Mouse (Mus musculus) limb, embryonic 15.5 days (tissue): ENCODE data around the gene Naa25. TPM values are rescaled to one million over a fixed set of nuclear protein-coding genes. Genes with fewer than 3 reads are reported as not detected.

ENCODE experiments used
- ATAC-seq: fragments of 200-750 bp; cut with Nextera tagmentation; 2 replicates; pipeline ENCODE4 v1.8.0; 2017; ENCODE audit warnings: low read depth, moderate TSS enrichment; ENCODE audit not compliant: insufficient number of reproducible peaks, low FRiP score, low TSS enrichment
- H3K27ac ChIP-seq: fragments of 300-500 bp; sonication (generic); 2 replicates; pipeline ENCODE4 v1.5.1; 2015; ENCODE audit warnings: moderate library complexity, mild to moderate bottlenecking, inconsistent platforms
- H3K27me3 ChIP-seq: fragments of 300-500 bp; sonication (generic); 2 replicates; pipeline ENCODE4 v1.6.1; 2015; ENCODE audit warnings: inconsistent platforms
- H3K36me3 ChIP-seq: fragments of 300-500 bp; sonication (generic); 2 replicates; pipeline ENCODE4 v1.6.1; 2015; ENCODE audit warnings: inconsistent platforms
- H3K4me1 ChIP-seq: fragments of 300-500 bp; sonication (generic); 2 replicates; pipeline ENCODE4 v1.6.1; 2015; ENCODE audit warnings: inconsistent platforms
- H3K4me2 ChIP-seq: fragments of 300-500 bp; sonication (generic); 2 replicates; pipeline ENCODE4 v1.6.1; 2015; ENCODE audit warnings: mild to moderate bottlenecking, inconsistent platforms
- H3K4me3 ChIP-seq: fragments of 300-500 bp; sonication (generic); 2 replicates; pipeline ENCODE4 v1.5.1; 2015; ENCODE audit warnings: mild to moderate bottlenecking, inconsistent platforms
- H3K9ac ChIP-seq: fragments of 300-500 bp; sonication (generic); 2 replicates; pipeline ENCODE4 v1.6.1; 2015; ENCODE audit warnings: inconsistent platforms
- H3K9me3 ChIP-seq: fragments of 300-500 bp; sonication (generic); 2 replicates; pipeline ENCODE4 v1.6.1; 2016; ENCODE audit warnings: inconsistent platforms
- WGBS: fragments of 180-500 bp; shearing (Covaris S2); methylation state at CpG from one replicate; pipeline ENCODE4 v1.1.7; 2015; 5-methylcytosine and 5-hydroxymethylcytosine counted together
- polyA plus RNA-seq: library from polyadenylated mRNA; unstranded; fragments of >200 nt; fragmentation: Nextera tagmentation; extraction: Ambion mirVana; gene quantifications from 2 replicates; pipeline ENCODE4 v1.2.1, GENCODE M21; 2015

Naa25 gene
- polyA plus RNA-seq, 1 experiment from 2014 or later: 42.1 TPM

- no peak for ATAC-seq
- Histone ChIP-seq H3K4me3 (no peak overlapping the region), H3K9ac (no peak overlapping the region), H3K9me3 (no peaks in the 10 kb centered on the region), H3K4me2 (no peak overlapping the region), H3K4me1 (no peaks in the 10 kb centered on the region), H3K36me3 (peaks cover 93% of the 10 kb centered on the region), H3K27me3 (no peaks in the 10 kb centered on the region), H3K27ac (no peak overlapping the region)
- WGBS: 74% methylated on average over 11 of the region's 11 CpGs
Measured at GRCm38 (mm10) chr5:121438756-121439155, 41.0 kb downstream of the Naa25 start.

GRCm38 (mm10) chr5:121443548-121443947, 45.8 kb downstream of the Naa25 start:
- Histone ChIP-seq H3K9me3 (no peaks in the 10 kb centered on the region), H3K36me3 (peaks cover 97% of the 10 kb centered on the region), H3K27me3 (no peaks in the 10 kb centered on the region), H3K4me3 (no peak overlapping the region), H3K4me1 (no peaks in the 10 kb centered on the region), H3K27ac (no peak overlapping the region), H3K4me2 (no peak overlapping the region), H3K9ac (no peak overlapping the region)
- no peak for ATAC-seq
- 90% methylated on average over 3 of the region's 3 CpGs for WGBS

- Histone ChIP-seq H3K9ac (no peak overlapping the region), H3K9me3 (no peaks in the 10 kb centered on the region), H3K4me1 (peaks cover 2% of the 10 kb centered on the region; the same call in 1 of the 2 replicates), H3K4me3 (no peak overlapping the region), H3K27ac (no peak overlapping the region), H3K36me3 (peaks cover 96% of the 10 kb centered on the region), H3K4me2 (no peak overlapping the region), H3K27me3 (no peaks in the 10 kb centered on the region)
- 91% methylated on average over 5 of the region's 5 CpGs for WGBS
- no peak for ATAC-seq
Measured at GRCm38 (mm10) chr5:121444870-121445269, 47.1 kb downstream of the Naa25 start.

- Histone ChIP-seq H3K9me3 (no peaks in the 10 kb centered on the region), H3K4me3 (no peak overlapping the region), H3K27ac (no peak overlapping the region), H3K36me3 (peaks cover 67% of the 10 kb centered on the region), H3K4me2 (no peak overlapping the region), H3K9ac (no peak overlapping the region), H3K27me3 (no peaks in the 10 kb centered on the region), H3K4me1 (peaks cover 23% of the 10 kb centered on the region)
- WGBS: 94% methylated on average over 3 of the region's 3 CpGs
- no peak for ATAC-seq
Measured at GRCm38 (mm10) chr5:121448450-121448849, 50.7 kb downstream of the Naa25 start.

GRCm38 (mm10) chr5:121449976-121450375, 52.2 kb downstream of the Naa25 start:
- Histone ChIP-seq H3K9ac (no peak overlapping the region), H3K4me2 (no peak overlapping the region), H3K27ac (no peak overlapping the region), H3K27me3 (no peaks in the 10 kb centered on the region), H3K36me3 (peaks cover 52% of the 10 kb centered on the region), H3K4me3 (no peak overlapping the region), H3K9me3 (no peaks in the 10 kb centered on the region), H3K4me1 (peaks cover 36% of the 10 kb centered on the region)
- no peak for ATAC-seq
- 68% methylated on average over 6 of the region's 6 CpGs for WGBS

GRCm38 (mm10) chr5:121450476-121450875, 52.7 kb downstream of the Naa25 start:
- no peak overlapping the region for H3K27ac ChIP-seq
- no peaks in the 10 kb centered on the region for H3K9me3 ChIP-seq
- H3K4me2 ChIP-seq: no peak overlapping the region
- H3K4me3 ChIP-seq: no peak overlapping the region
- WGBS: 72% methylated on average over 9 of the region's 9 CpGs
- no peaks in the 10 kb centered on the region for H3K27me3 ChIP-seq
- ATAC-seq: no peak
- no peak overlapping the region for H3K9ac ChIP-seq
- H3K4me1 ChIP-seq: peaks cover 36% of the 10 kb centered on the region
- peaks cover 47% of the 10 kb centered on the region for H3K36me3 ChIP-seq

- 22% methylated on average over 8 of the region's 8 CpGs for WGBS
- Histone ChIP-seq H3K4me2 (peak overlapping the region; percentile 85), H3K27ac (peak overlapping the region; percentile 95; the same call in 1 of the 2 replicates), H3K4me1 (peaks cover 36% of the 10 kb centered on the region), H3K9ac (peak overlapping the region; percentile 91), H3K9me3 (no peaks in the 10 kb centered on the region), H3K4me3 (peak overlapping the region; percentile 99), H3K27me3 (no peaks in the 10 kb centered on the region), H3K36me3 (peaks cover 40% of the 10 kb centered on the region)
- no peak for ATAC-seq
Measured at GRCm38 (mm10) chr5:121451203-121451602, 53.5 kb downstream of the Naa25 start.

- no peaks in the 10 kb centered on the region for H3K9me3 ChIP-seq
- H3K36me3 ChIP-seq: peaks cover 35% of the 10 kb centered on the region
- peak within 1 kb of the TSS; percentile 99 for H3K4me3 ChIP-seq
- peaks cover 36% of the 10 kb centered on the region for H3K4me1 ChIP-seq
- peak within 1 kb of the TSS; percentile 96 for H3K9ac ChIP-seq
- H3K27me3 ChIP-seq: no peaks in the 10 kb centered on the region
- peak within 1 kb of the TSS; percentile 95 for H3K27ac ChIP-seq
- under 1% methylated on average over 17 of the region's 17 CpGs for WGBS
- H3K4me2 ChIP-seq: peak within 1 kb of the TSS; percentile 85
- ATAC-seq: no peak
Measured at GRCm38 (mm10) chr5:121451644-121452025, 53.9 kb downstream of the Naa25 start, which contains the start of gene Tmem116. Tmem116 (plus strand) TSS chr5:121451893.

GRCm38 (mm10) chr5:121452026-121452869, 54.5 kb downstream of the Naa25 start, which contains the start of gene Erp29:
Erp29 (minus strand) TSS chr5:121452506.
- ATAC-seq: peak; percentile 91
- H3K4me3 ChIP-seq: peak within 1 kb of the TSS; percentile 99
- no peaks in the 10 kb centered on the region for H3K27me3 ChIP-seq
- peaks cover 36% of the 10 kb centered on the region for H3K4me1 ChIP-seq
- no peaks in the 10 kb centered on the region for H3K9me3 ChIP-seq
- WGBS: under 1% methylated on average over 78 of the region's 97 CpGs
- H3K27ac ChIP-seq: peak within 1 kb of the TSS; percentile 95
- H3K9ac ChIP-seq: peak within 1 kb of the TSS; percentile 96
- H3K36me3 ChIP-seq: peaks cover 29% of the 10 kb centered on the region
- peak within 1 kb of the TSS; percentile 85 for H3K4me2 ChIP-seq

- 3% methylated on average over 9 of the region's 9 CpGs for WGBS
- ATAC-seq: peak; percentile 1; the same call in 1 of the 2 replicates
Measured at GRCm38 (mm10) chr5:121452906-121453305, 55.2 kb downstream of the Naa25 start.

GRCm38 (mm10) chr5:121453743-121454502, 56.2 kb downstream of the Naa25 start:
- Histone ChIP-seq H3K27ac (peak overlapping the region; percentile 95), H3K4me3 (peak overlapping the region; percentile 99; the same call in 1 of the 2 replicates), H3K4me2 (peak overlapping the region; percentile 85; the same call in 1 of the 2 replicates), H3K27me3 (no peaks in the 10 kb centered on the region), H3K4me1 (peaks cover 36% of the 10 kb centered on the region), H3K9me3 (no peaks in the 10 kb centered on the region), H3K9ac (no peak overlapping the region), H3K36me3 (peaks cover 13% of the 10 kb centered on the region)
- no peak for ATAC-seq
- 72% methylated on average over 13 of the region's 13 CpGs for WGBS

More at GRCm38 (mm10) chr5:121452906-121453305, 55.2 kb downstream of the Naa25 start:
- H3K4me1 ChIP-seq: peaks cover 36% of the 10 kb centered on the region
- H3K9me3 ChIP-seq: no peaks in the 10 kb centered on the region
- H3K27me3 ChIP-seq: no peaks in the 10 kb centered on the region
- H3K4me2 ChIP-seq: peak overlapping the region; percentile 85
- peak overlapping the region; percentile 96 for H3K9ac ChIP-seq
- H3K36me3 ChIP-seq: peaks cover 23% of the 10 kb centered on the region
- peak overlapping the region; percentile 95 for H3K27ac ChIP-seq
- H3K4me3 ChIP-seq: peak overlapping the region; percentile 99

GRCm38 (mm10) chr5:121454503-121454782, 56.7 kb downstream of the Naa25 start:
- Histone ChIP-seq H3K9ac (no peak overlapping the region), H3K36me3 (peaks cover 8% of the 10 kb centered on the region; the same call in 1 of the 2 replicates), H3K4me2 (no peak overlapping the region), H3K4me3 (no peak overlapping the region), H3K27ac (peak overlapping the region; percentile 95), H3K4me1 (peaks cover 36% of the 10 kb centered on the region), H3K9me3 (no peaks in the 10 kb centered on the region), H3K27me3 (no peaks in the 10 kb centered on the region)
- no peak for ATAC-seq
- WGBS: 60% methylated on average over 3 of the region's 3 CpGs
